9 mouse cellular contexts compared by ENCODE assay signal in the genomic region with DNA sequence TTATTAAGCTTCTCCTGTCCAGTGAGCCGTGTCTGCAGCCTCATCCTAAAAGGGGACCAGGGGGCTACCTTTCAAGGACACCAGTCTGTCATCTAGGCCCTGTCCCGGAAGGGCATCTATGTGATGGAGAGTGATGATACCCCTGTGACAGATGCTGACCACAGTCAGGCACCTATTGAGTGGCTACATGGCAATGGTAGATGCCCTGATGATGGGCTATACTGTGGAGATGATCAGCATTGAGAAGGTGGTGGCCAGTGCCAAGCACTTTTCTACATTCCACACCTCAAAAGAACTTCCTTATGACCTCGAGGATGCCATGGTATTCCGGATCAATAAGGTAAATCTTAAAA.
DNase-seq lines count a peak whose midpoint lies in the region; ATAC-seq and TF ChIP-seq lines count a peak whose summit lies in the region.
"Had no signal": no experiment of that assay in that cellular context is flagged by ENCODE, and none has a peak within 500 bp of the region (broad histone marks: within the 10 kb centered on the region; RNA-seq: fewer than 3 reads in every experiment).

No protein-coding gene starts in this region.

- no peaks in the 10 kb centered on the region for H3K9me3 ChIP-seq in heart, embryonic 13.5 days
- no peaks in the 10 kb centered on the region for H3K9me3 ChIP-seq in E14TG2a.4 (ENCODE audit: low read length)
- H3K9me3 ChIP-seq in forebrain, embryonic 15.5 days, result no peaks in the 10 kb centered on the region
- no peaks in the 10 kb centered on the region for H3K9me3 ChIP-seq in limb, embryonic 14.5 days (ENCODE audit: control insufficient read depth, low read length)

- H3K79me2 ChIP-seq in heart, adult 2 months (replicated peaks; ENCODE audit: control insufficient read depth, insufficient read depth, low read length), result no peaks in the 10 kb centered on the region

- 77% methylated on average over 4 of the region's 4 CpGs for WGBS in heart, embryonic 13.5 days
- 93% methylated on average over 4 of the region's 4 CpGs for WGBS in heart, adult 2 months
- 78% methylated on average over 4 of the region's 4 CpGs for WGBS in forebrain, embryonic 15.5 days
- WGBS in limb, embryonic 14.5 days, result 92% methylated on average over 4 of the region's 4 CpGs

- H3K4me2 ChIP-seq in heart, embryonic 13.5 days, result peak overlapping the region; percentile 77
- peak overlapping the region; percentile 64 for H3K4me2 ChIP-seq in forebrain, embryonic 15.5 days (replicated peaks)
- peak overlapping the region; percentile 63 for H3K4me2 ChIP-seq in limb, embryonic 14.5 days (replicated peaks; ENCODE audit: low read depth, low read length, severe bottlenecking)

- no peak for DNase-seq in heart, adult 2 months
- no peak for DNase-seq in limb, embryonic 14.5 days (ENCODE audit: low spot score)
- no peak for DNase-seq in adrenal gland, adult 2 months
- DNase-seq in natural killer cell, adult 2 months (ENCODE audit: low spot score in 2 of 2), result no peak
- DNase-seq: B cell, adult 2 months had no signal

- H3K27ac ChIP-seq in heart, embryonic 13.5 days (replicated peaks), result no peak overlapping the region
- H3K27ac ChIP-seq in heart, adult 2 months, result no peak overlapping the region
- no peak overlapping the region for H3K27ac ChIP-seq in forebrain, embryonic 15.5 days (replicated peaks)
- no peak overlapping the region for H3K27ac ChIP-seq in limb, embryonic 14.5 days (replicated peaks; ENCODE audit: low read depth, low read length)

- no peaks in the 10 kb centered on the region; the same call in 1 of the 2 replicates for H3K36me3 ChIP-seq in heart, embryonic 13.5 days
- no peaks in the 10 kb centered on the region for H3K36me3 ChIP-seq in heart, adult 2 months (ENCODE audit: control insufficient read depth, insufficient read depth, low read length)
- H3K36me3 ChIP-seq in E14TG2a.4 (ENCODE audit: insufficient read depth, low read length), result no peaks in the 10 kb centered on the region
- H3K36me3 ChIP-seq in forebrain, embryonic 15.5 days, result peaks cover 4% of the 10 kb centered on the region; the same call in 1 of the 2 replicates
- 0 out of 2 replicates have a peak, but pooled peaks cover 4% of the 10 kb centered on the region for H3K36me3 ChIP-seq in limb, embryonic 14.5 days (ENCODE audit: control insufficient read depth, insufficient read depth, low read length)

- TF ChIP-seq POLR2A in heart, adult 2 months (IDR thresholded peaks at IDR 0.05; ENCODE audit: insufficient read depth, low read depth, low read length), result no peak
- TF ChIP-seq POLR2A in limb, embryonic 14.5 days (IDR thresholded peaks at IDR 0.05; ENCODE audit: borderline replicate concordance, extremely low read depth, insufficient read depth, insufficient read length), result no peak

- peak overlapping the region; percentile 50 for H3K4me3 ChIP-seq in heart, embryonic 13.5 days
- H3K4me3 ChIP-seq in heart, adult 2 months, result no peak overlapping the region
- H3K4me3 ChIP-seq in E14TG2a.4 (replicated peaks; ENCODE audit: low read length), result peak overlapping the region; percentile 78
- no peak overlapping the region for H3K4me3 ChIP-seq in forebrain, embryonic 15.5 days
- no peak overlapping the region for H3K4me3 ChIP-seq in limb, embryonic 14.5 days (replicated peaks; ENCODE audit: low read length)

- TF ChIP-seq EP300 in heart, adult 2 months (IDR thresholded peaks at IDR 0.05; ENCODE audit: insufficient read depth, low read depth, low read length), result no peak

- ATAC-seq in heart, embryonic 13.5 days (ENCODE audit: extremely low read depth, insufficient number of reproducible peaks, low FRiP score, low TSS enrichment), result no peak
- no peak for ATAC-seq in forebrain, embryonic 15.5 days (replicated peaks)
- ATAC-seq in limb, embryonic 14.5 days (ENCODE audit: low FRiP score, low read depth), result no peak
- no peak for ATAC-seq in frontal cortex, adult (ENCODE audit: low TSS enrichment)

- peak overlapping the region; percentile 82 for H3K9ac ChIP-seq in heart, embryonic 13.5 days
- H3K9ac ChIP-seq in heart, adult 2 months (ENCODE audit: low read depth, low read length), result no peak overlapping the region
- H3K9ac ChIP-seq in forebrain, embryonic 15.5 days (replicated peaks), result peak overlapping the region; percentile 56
- H3K9ac ChIP-seq in limb, embryonic 14.5 days (ENCODE audit: low read depth, low read length, severe bottlenecking), result peak overlapping the region; percentile 77; the same call in 1 of the 2 replicates

- peaks cover 6% of the 10 kb centered on the region for H3K4me1 ChIP-seq in heart, embryonic 13.5 days
- peaks cover 3% of the 10 kb centered on the region; the same call in 1 of the 2 replicates for H3K4me1 ChIP-seq in heart, adult 2 months (ENCODE audit: control insufficient read depth, insufficient read depth, low read length)
- H3K4me1 ChIP-seq in E14TG2a.4 (replicated peaks; ENCODE audit: low read depth, low read length), result 0 out of 2 replicates have a peak, but pooled peaks cover 3% of the 10 kb centered on the region
- H3K4me1 ChIP-seq in forebrain, embryonic 15.5 days, result peaks cover 10% of the 10 kb centered on the region
- peaks cover 14% of the 10 kb centered on the region; the same call in 1 of the 2 replicates for H3K4me1 ChIP-seq in limb, embryonic 14.5 days (ENCODE audit: control insufficient read depth, insufficient read depth, low read length)

- intact Hi-C loops in heart, adult 2 months (cut with DNase I), result no loop called here

- TF ChIP-seq CTCF in heart, adult 2 months (IDR thresholded peaks at IDR 0.05), result no peak
- no peak for TF ChIP-seq CTCF in E14TG2a.4 (conservative IDR thresholded peaks at IDR 0.05; ENCODE audit: low read length)

- H3K27me3 ChIP-seq in heart, embryonic 13.5 days (replicated peaks), result peaks cover 22% of the 10 kb centered on the region
- H3K27me3 ChIP-seq in heart, adult 2 months (ENCODE audit: control insufficient read depth, insufficient read depth, low read length), result no peaks in the 10 kb centered on the region
- peaks cover 31% of the 10 kb centered on the region for H3K27me3 ChIP-seq in E14TG2a.4 (ENCODE audit: insufficient read depth, low read length)
- H3K27me3 ChIP-seq in forebrain, embryonic 15.5 days, result no peaks in the 10 kb centered on the region
- H3K27me3 ChIP-seq in limb, embryonic 14.5 days (ENCODE audit: control insufficient read depth, insufficient read depth, low read length), result no peaks in the 10 kb centered on the region

Comparison
In these comparisons a context has a peak if more than half of its experiments do, and no peak if none do; other contexts are left out.
1. H3K4me3 ChIP-seq: peak in heart, embryonic 13.5 days (single experiment) and E14TG2a.4 (single experiment); none in heart, adult 2 months (single experiment), forebrain, embryonic 15.5 days (single experiment) and limb, embryonic 14.5 days (single experiment).
2. Peak in every context shown above with its lines, with median percentiles within 50 percentile points of each other: H3K4me2 ChIP-seq.